Mouse (Mus musculus) ES-CJ7 (cell line): ENCODE data around the gene Afg1l.

Experiments
- DNase-seq: peaks from one replicate; pipeline ENCODE4 v3.0.0; 2011; ENCODE audit warnings: low read depth, low spot score

Gene Afg1l

GRCm38 (mm10) chr10:42383708-42384107 lies 94.7 kb downstream of the Afg1l start:
- no peak for DNase-seq

- DNase-seq = no peak
These were observed 114.1 kb downstream of the Afg1l start for GRCm38 (mm10) chr10:42364216-42364615.

- DNase-seq = peak; percentile 33
These were observed 122.4 kb downstream of the Afg1l start for GRCm38 (mm10) chr10:42355980-42356379.

- DNase-seq = no peak
These were observed 130.4 kb downstream of the Afg1l start for GRCm38 (mm10) chr10:42347986-42348385.

- DNase-seq = no peak
These were observed 131.2 kb downstream of the Afg1l start for GRCm38 (mm10) chr10:42347127-42347526.

GRCm38 (mm10) chr10:42346179-42346877 lies 132.0 kb downstream of the Afg1l start:
- DNase-seq = no peak

GRCm38 (mm10) chr10:42342714-42343113 lies 135.7 kb downstream of the Afg1l start:
- DNase-seq = no peak

- no peak for DNase-seq
These were observed 136.4 kb downstream of the Afg1l start for GRCm38 (mm10) chr10:42341815-42342457.

- DNase-seq = no peak
These were observed 138.0 kb downstream of the Afg1l start for GRCm38 (mm10) chr10:42340426-42340793.

GRCm38 (mm10) chr10:42339773-42340425 lies 138.5 kb downstream of the Afg1l start:
- no peak for DNase-seq

GRCm38 (mm10) chr10:42338456-42338855 lies 139.9 kb downstream of the Afg1l start:
- no peak for DNase-seq

- DNase-seq = peak; percentile 35
These were observed 150.8 kb downstream of the Afg1l start for GRCm38 (mm10) chr10:42327576-42327975.

GRCm38 (mm10) chr10:42325305-42325704 lies 153.1 kb downstream of the Afg1l start:
- no peak for DNase-seq

- DNase-seq = no peak
These were observed 154.4 kb downstream of the Afg1l start for GRCm38 (mm10) chr10:42323978-42324377.

GRCm38 (mm10) chr10:42313222-42313786 lies 165.1 kb downstream of the Afg1l start:
- no peak for DNase-seq

GRCm38 (mm10) chr10:42312557-42312956 lies 165.8 kb downstream of the Afg1l start:
- no peak for DNase-seq

- DNase-seq = no peak
These were observed 169.7 kb downstream of the Afg1l start for GRCm38 (mm10) chr10:42308687-42308987.

GRCm38 (mm10) chr10:42307980-42308686 lies 170.2 kb downstream of the Afg1l start:
- peak; percentile 83 for DNase-seq

- DNase-seq = no peak
These were observed 171.9 kb downstream of the Afg1l start for GRCm38 (mm10) chr10:42306422-42306821.

GRCm38 (mm10) chr10:42300805-42301204 lies 177.6 kb downstream of the Afg1l start:
- DNase-seq = no peak

GRCm38 (mm10) chr10:42299967-42300366 lies 178.4 kb downstream of the Afg1l start:
- DNase-seq = no peak

GRCm38 (mm10) chr10:42299426-42299825 lies 178.9 kb downstream of the Afg1l start:
- no peak for DNase-seq
